Mouse (Mus musculus) forebrain, embryonic 10.5 days (tissue): Measurements from ENCODE around the gene Fam83c. TPM values are rescaled to one million over a fixed set of nuclear protein-coding genes. Genes with fewer than 3 reads are reported as not detected.

Source experiments
- DNase-seq: peaks from one replicate; pipeline ENCODE4 v3.0.0-alpha.2; 2017; ENCODE audit warnings: low spot score; ENCODE audit errors: extremely low spot score
- H3K27ac ChIP-seq: fragments of 300-500 bp; sonication (generic); 2 replicates; pipeline ENCODE4 v1.5.1; 2016; ENCODE audit warnings: mild to moderate bottlenecking
- H3K27me3 ChIP-seq: fragments of 300-500 bp; sonication (generic); 2 replicates; pipeline ENCODE4 v1.6.1; 2016; ENCODE audit warnings: mild to moderate bottlenecking; ENCODE audit not compliant: poor library complexity, severe bottlenecking
- H3K36me3 ChIP-seq: fragments of 300-500 bp; sonication (generic); replicated peaks from 2 replicates; pipeline ENCODE4 v1.6.1; 2016; ENCODE audit warnings: mild to moderate bottlenecking, moderate library complexity
- H3K4me1 ChIP-seq: fragments of 300-500 bp; sonication (generic); 2 replicates; pipeline ENCODE4 v1.6.1; 2016
- H3K4me3 ChIP-seq: fragments of 300-500 bp; sonication (generic); 2 replicates; pipeline ENCODE4 v1.5.1; 2016; ENCODE audit warnings: mild to moderate bottlenecking, moderate library complexity
- H3K9me3 ChIP-seq: fragments of 300-500 bp; sonication (generic); 2 replicates; pipeline ENCODE4 v1.6.1; 2016; ENCODE audit warnings: mild to moderate bottlenecking, moderate library complexity
- WGBS: fragments of 180-500 bp; shearing (Covaris S2); methylation state at CpG from one replicate; pipeline ENCODE4 v1.1.7; 2016; 5-methylcytosine and 5-hydroxymethylcytosine counted together
- polyA plus RNA-seq: library from polyadenylated mRNA; unstranded; fragments of >200 nt; fragmentation: Nextera tagmentation; extraction: Ambion mirVana; gene quantifications from 2 replicates; pipeline ENCODE4 v1.2.1, GENCODE M21; 2016

The Fam83c gene
- 0.26 and 0.29 TPM in 2 replicates for polyA plus RNA-seq

DNA sequence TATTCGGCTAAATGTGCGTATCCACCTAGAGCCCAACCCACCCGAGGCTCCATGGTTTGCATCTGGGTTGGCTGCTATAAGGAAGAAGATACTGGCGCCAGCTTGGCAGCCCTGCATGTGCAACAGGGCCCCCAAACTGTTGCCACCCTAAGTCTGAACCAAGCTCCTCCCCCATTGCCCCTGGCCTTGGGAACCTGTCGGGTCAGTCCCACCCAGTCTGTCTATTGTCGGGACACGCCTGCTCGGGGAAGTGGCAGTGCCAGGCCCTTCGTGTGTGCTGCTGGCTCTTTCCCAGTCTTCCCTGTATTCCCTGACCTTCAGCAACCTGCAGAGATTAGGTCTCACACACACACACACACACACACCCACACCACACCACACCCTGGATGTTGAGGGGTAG is at the start of gene Fam83c:
Fam83c (minus strand) TSS at position 123 of the 400 bp plus-strand sequence.
- Histone ChIP-seq H3K4me3 (no peak within 1 kb of the TSS), H3K36me3 (no peaks in the 10 kb centered on the region), H3K9me3 (no peaks in the 10 kb centered on the region), H3K4me1 (peaks cover 8% of the 10 kb centered on the region; the same call in 1 of the 2 replicates), H3K27ac (no peak within 1 kb of the TSS), H3K27me3 (0 out of 2 replicates have a peak, but pooled peaks cover 4% of the 10 kb centered on the region)
- WGBS: 66% methylated on average over 9 of the region's 9 CpGs
- DNase-seq: no peak

DNA sequence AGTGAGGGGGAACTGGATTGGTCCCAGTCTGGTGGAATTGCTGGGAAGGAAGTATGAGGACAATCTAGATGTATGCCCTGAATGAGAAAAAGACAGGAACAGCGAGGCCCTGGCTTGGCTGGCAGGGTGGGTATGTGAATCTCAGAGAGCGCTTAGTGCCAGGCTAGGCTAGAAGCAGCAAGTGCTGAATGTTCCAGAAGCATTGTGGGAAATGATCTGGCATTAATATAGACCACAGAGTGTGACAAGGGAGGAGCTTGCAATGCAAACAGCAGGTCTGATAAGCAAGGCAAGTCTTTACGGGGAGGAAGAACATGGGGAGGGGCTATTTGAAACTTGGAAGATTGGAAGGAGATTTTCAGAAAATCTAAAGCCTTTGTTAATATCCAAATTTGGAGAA is 47.4 kb upstream of the Fam83c start:
- H3K36me3 ChIP-seq: peaks cover 67% of the 10 kb centered on the region
- H3K4me3 ChIP-seq: no peak overlapping the region
- H3K27me3 ChIP-seq: no peaks in the 10 kb centered on the region
- no peaks in the 10 kb centered on the region for H3K9me3 ChIP-seq
- no peak for DNase-seq
- 91% methylated on average over 3 of the region's 3 CpGs for WGBS
- no peak overlapping the region for H3K27ac ChIP-seq
- H3K4me1 ChIP-seq: no peaks in the 10 kb centered on the region

DNA sequence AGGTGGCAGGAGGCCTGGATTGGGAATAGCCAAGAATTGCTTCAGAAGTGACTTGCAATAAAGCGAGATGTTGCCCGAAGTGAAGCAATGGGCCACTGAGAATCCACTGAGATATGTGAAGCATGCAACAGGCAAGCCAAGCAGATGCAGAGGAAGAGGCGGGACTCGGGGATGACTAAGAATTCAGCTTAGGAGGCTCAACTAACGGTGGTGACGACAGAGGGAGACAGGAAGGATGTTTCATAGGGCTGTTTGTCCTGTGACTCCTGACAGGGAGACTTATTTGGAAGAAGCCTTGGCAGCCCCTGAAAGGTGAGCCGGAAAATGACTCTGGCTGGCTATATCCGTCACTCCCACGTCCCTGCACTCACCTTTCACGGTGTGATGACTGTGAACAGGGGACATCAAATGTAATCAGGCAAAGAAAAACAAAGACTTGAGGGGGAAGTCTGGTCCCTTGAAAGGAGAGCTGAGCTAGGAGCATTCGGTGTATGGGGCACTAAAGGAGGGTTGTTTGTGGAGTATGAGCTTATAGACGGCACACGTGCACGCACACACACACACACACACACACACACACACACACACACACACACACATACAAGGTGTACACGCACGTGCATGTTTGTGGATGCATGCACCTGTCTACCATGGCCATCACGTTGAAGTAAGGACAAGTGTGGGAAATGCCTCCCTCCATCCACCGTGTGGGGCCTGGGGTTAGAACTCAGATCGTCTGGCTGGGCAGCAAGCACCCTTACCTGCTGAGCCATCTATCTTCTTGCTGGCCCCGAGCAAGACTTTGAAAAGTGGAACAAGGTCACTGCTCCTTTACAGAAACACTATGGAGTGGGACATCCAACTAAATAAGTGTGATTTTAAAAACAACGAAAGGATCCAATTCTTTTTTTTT is 44.6 kb upstream of the Fam83c start:
- H3K27ac ChIP-seq: no peak overlapping the region
- no peak overlapping the region for H3K4me3 ChIP-seq
- no peak for DNase-seq
- H3K9me3 ChIP-seq: no peaks in the 10 kb centered on the region
- peaks cover 68% of the 10 kb centered on the region for H3K36me3 ChIP-seq
- H3K27me3 ChIP-seq: no peaks in the 10 kb centered on the region
- 88% methylated on average over 21 of the region's 21 CpGs for WGBS
- H3K4me1 ChIP-seq: no peaks in the 10 kb centered on the region

DNA sequence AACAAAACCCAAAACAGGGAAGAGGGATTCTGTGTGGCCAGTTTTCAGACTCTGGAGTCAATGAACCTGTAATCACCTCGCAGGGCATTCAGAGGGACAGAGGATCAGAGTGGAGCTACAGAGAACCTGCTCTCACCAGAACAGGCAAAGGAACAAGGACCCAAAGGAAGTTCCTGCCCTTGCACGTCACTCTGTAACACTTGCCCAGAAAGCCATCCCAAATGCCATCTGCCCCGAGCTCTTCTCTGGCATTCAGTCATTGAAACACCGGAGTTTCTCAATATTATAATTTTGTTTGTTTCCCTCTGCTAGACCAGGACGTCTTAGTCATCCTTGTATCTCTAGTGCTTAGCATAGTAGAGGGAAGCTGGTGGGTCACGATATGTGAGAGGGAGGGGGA is 39.0 kb upstream of the Fam83c start:
- 93% methylated on average over 6 of the region's 6 CpGs for WGBS
- Histone ChIP-seq H3K27me3 (no peaks in the 10 kb centered on the region), H3K4me3 (no peak overlapping the region), H3K36me3 (peaks cover 62% of the 10 kb centered on the region), H3K9me3 (no peaks in the 10 kb centered on the region), H3K27ac (no peak overlapping the region), H3K4me1 (no peaks in the 10 kb centered on the region)
- DNase-seq: no peak

DNA sequence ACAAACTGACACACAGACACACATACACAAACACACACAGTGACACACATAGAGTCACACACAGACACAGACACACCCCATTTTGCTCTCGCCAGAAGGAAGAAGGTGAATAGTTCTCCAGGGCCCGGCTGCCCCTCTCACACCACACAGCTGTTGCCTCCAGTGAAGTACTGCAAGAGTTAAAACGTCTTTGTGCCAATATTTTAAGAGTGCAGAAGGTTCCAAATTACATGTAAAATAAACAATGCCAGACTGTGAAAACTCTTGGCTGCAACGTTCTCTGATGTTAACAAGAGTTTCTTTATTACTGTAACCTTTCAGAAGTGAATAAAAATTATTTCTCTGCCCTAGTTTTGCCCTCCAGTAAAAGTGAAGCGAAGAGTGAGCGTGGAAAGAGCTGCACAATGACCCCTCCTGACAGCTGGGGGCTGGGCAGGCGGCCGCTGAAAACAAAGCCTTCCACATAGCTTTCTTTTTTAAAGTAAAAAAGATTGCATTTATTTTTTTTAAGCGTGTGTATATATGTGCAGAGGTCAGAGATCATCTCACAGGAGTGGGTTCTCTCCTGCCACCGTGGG is 38.4 kb upstream of the Fam83c start:
- 88% methylated on average over 10 of the region's 10 CpGs for WGBS
- Histone ChIP-seq H3K27ac (no peak overlapping the region; the same call in 1 of the 2 replicates), H3K4me3 (no peak overlapping the region), H3K27me3 (no peaks in the 10 kb centered on the region), H3K4me1 (no peaks in the 10 kb centered on the region), H3K9me3 (no peaks in the 10 kb centered on the region), H3K36me3 (peaks cover 66% of the 10 kb centered on the region)
- no peak for DNase-seq

DNA sequence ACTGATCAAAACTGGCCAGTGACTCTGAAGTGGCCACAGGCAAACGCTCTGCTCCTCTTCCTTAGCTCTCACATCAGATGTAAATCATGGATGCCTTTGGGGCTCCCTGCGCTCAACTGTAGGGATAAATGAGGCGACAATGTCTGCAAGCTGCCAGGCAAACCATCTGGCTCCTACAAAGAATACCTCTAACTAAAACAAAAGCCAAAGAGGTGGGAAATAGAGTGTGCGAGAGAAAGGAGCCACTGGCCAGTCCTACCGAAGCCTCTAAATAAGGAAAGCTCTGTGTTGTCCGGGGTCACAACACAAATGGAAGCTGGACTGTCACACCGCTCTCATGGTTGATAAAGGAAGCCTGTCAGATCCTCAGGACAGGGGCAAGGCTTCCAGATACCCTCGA is 37.8 kb upstream of the Fam83c start:
- Histone ChIP-seq H3K4me3 (no peak overlapping the region), H3K9me3 (no peaks in the 10 kb centered on the region), H3K36me3 (peaks cover 69% of the 10 kb centered on the region), H3K4me1 (no peaks in the 10 kb centered on the region), H3K27me3 (no peaks in the 10 kb centered on the region), H3K27ac (no peak overlapping the region; the same call in 1 of the 2 replicates)
- 91% methylated on average over 8 of the region's 8 CpGs for WGBS
- DNase-seq: no peak

DNA sequence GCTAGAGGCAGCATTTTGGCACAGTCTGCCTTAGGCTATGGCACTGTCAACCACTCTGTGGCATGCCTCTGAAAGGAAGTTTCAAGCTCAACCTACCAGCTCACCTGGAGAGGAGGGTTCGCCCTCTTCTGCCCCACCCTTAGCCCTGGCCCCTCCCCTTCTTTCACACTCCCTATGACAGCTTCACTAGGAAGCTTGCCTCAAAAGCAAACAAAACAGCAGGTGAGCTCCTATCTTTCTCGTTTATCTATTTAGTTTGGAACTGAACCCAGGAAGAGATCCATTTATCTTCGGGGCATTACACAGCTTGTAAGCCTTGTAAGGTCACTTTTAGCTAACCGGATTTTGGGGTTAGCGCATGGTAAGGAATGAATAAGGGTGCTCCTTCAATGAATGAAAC is 35.1 kb upstream of the Fam83c start:
- DNase-seq: no peak
- H3K4me1 ChIP-seq: no peaks in the 10 kb centered on the region
- no peak overlapping the region for H3K27ac ChIP-seq
- peaks cover 50% of the 10 kb centered on the region for H3K36me3 ChIP-seq
- WGBS: 82% methylated on average over 5 of the region's 5 CpGs
- no peaks in the 10 kb centered on the region for H3K27me3 ChIP-seq
- no peaks in the 10 kb centered on the region for H3K9me3 ChIP-seq
- no peak overlapping the region for H3K4me3 ChIP-seq

DNA sequence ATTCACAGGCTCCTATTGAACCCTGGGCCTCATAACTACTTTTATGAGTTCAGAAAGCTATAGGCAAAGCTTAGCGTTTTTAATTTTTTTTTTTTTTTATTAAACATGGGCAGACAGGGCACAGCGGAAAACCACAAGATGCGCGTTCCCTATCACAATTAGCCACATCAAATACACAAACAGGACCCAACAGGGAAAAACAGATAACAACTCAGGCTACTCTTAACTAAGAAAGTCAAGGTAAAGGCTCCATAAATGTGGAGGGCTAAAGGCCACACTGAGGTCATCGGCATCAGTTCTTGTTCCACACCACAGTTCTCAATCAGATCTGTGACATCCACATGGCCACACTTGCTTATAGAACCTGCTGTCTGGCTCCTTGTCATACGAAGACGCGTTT is 33.7 kb upstream of the Fam83c start:
- Histone ChIP-seq H3K27me3 (no peaks in the 10 kb centered on the region), H3K9me3 (no peaks in the 10 kb centered on the region), H3K4me3 (no peak overlapping the region), H3K27ac (no peak overlapping the region), H3K4me1 (peaks cover 4% of the 10 kb centered on the region), H3K36me3 (peaks cover 37% of the 10 kb centered on the region)
- no peak for DNase-seq
- WGBS: 95% methylated on average over 8 of the region's 8 CpGs

DNA sequence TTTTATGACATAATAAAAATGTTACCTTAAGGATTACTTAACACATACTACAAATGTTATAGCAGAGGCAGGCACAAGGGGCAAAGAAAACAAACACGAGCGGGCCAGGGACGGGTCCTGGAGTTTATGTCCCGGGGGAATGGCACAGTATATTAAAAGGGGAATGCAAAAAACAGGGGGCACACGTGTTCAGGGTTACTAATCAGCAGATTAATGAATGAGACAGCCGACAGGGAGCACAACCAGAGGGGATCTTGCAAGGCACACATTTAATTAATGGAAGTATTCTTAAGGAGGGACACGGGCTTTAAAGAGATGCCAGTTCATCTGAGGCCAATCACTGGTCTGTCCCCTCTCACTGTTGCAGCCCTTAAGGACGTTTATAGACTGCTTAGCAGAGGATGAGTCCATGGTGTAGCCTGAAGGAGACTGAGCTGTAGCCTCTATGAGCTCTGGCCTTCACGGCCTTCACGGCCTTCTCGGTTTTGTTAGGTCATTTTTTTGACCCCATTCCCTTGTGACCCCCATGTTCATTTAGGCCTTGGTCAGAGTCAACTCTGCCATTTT is 28.7 kb upstream of the Fam83c start:
- H3K4me1 ChIP-seq: peaks cover 14% of the 10 kb centered on the region
- H3K9me3 ChIP-seq: no peaks in the 10 kb centered on the region
- H3K27me3 ChIP-seq: no peaks in the 10 kb centered on the region
- H3K36me3 ChIP-seq: peaks cover 34% of the 10 kb centered on the region
- H3K27ac ChIP-seq: no peak overlapping the region
- DNase-seq: no peak
- H3K4me3 ChIP-seq: no peak overlapping the region; the same call in 1 of the 2 replicates
- 73% methylated on average over 11 of the region's 11 CpGs for WGBS

DNA sequence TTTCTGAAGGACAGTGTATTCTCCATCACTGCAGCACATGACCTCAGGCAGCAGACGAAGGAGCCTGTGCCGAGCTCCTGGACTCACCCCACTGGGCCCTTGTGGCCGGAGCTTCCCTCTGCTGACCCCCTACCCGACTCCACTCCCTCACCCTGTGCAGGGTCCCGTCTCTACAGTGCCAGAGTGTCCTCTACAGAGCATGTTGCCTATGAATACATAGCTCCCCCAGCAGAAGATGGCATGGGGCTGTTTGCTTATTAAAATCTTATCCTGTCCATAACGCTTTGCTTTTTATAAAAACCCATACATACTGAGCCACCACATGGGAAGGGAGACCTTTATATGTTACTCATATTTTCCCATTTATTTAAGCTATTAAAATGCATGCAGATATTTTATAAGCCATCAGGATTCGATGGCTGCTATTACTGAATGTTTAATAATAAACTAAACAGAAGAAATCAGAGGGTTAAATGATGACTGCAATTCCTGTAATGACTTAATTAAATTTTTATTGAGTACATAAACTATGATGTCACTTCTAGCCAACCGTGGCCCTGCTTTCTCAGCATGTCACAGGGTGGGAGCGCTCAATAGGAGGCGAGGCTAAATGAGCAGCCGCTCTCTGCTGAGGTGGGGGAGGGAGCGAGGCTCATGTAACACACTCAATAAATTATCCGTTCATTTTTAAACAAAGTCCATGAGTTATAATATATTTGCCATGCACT is 28.1 kb upstream of the Fam83c start:
- WGBS: 87% methylated on average over 13 of the region's 13 CpGs
- no peak for DNase-seq
- no peaks in the 10 kb centered on the region for H3K9me3 ChIP-seq
- peaks cover 14% of the 10 kb centered on the region for H3K4me1 ChIP-seq
- H3K4me3 ChIP-seq: no peak overlapping the region; the same call in 1 of the 2 replicates
- H3K27me3 ChIP-seq: no peaks in the 10 kb centered on the region
- H3K36me3 ChIP-seq: peaks cover 32% of the 10 kb centered on the region
- no peak overlapping the region for H3K27ac ChIP-seq

DNA sequence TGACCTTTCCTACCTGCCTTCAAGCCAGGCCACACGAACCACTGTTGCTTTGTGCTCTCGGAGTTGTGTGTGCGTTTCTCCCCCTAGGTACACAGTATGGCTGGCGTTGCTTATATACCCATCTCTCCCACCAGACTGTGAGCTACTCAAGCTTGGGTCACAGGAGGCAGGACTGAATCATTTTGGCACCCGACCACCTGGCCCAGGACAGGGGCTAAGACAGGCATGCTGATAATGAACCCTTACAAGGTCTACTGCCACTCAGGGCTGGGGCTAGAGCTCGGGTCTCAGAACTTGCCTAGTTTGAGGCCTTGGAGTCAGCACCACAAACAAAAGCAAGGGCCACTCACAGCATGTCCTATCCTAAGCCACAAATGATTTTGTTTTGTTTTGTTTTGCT is 26.9 kb upstream of the Fam83c start:
- Histone ChIP-seq H3K9me3 (no peaks in the 10 kb centered on the region), H3K27ac (no peak overlapping the region), H3K27me3 (no peaks in the 10 kb centered on the region), H3K4me3 (no peak overlapping the region), H3K4me1 (peaks cover 14% of the 10 kb centered on the region), H3K36me3 (peaks cover 33% of the 10 kb centered on the region)
- no peak for DNase-seq
- WGBS: 92% methylated on average over 6 of the region's 6 CpGs

DNA sequence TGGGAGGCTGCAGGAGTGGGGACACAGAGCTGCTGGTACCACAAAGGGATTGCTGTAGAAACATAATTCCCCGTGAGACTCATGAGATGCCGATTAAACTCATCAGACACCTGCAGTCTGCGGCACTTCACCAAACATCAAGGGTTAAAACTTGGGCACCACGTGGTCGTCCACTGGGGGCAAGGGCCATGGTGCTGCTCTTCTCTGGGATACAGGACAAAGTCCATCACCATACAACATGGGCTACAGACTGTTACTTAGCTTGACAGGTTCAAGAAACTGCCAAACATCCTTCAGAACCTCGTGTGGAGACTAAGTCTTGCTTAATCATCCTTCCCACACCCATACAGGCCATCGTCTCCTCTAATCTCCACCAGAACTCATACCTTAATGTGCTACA is 25.4 kb upstream of the Fam83c start:
- peaks cover 47% of the 10 kb centered on the region for H3K36me3 ChIP-seq
- H3K27me3 ChIP-seq: no peaks in the 10 kb centered on the region
- no peak overlapping the region for H3K27ac ChIP-seq
- DNase-seq: no peak
- H3K9me3 ChIP-seq: no peaks in the 10 kb centered on the region
- peaks cover 14% of the 10 kb centered on the region for H3K4me1 ChIP-seq
- WGBS: 85% methylated on average over 7 of the region's 7 CpGs
- H3K4me3 ChIP-seq: no peak overlapping the region
